Mouse (Mus musculus) C2C12 (cell line): ENCODE results near the gene H2-Aa.

Source experiments
- CEBPB ChIP-seq: IDR thresholded peaks from one replicate; pipeline ENCODE4 v1.6.1; 2011; ENCODE audit warnings: low read depth, mild to moderate bottlenecking, control low read depth, moderate library complexity
- USF1 ChIP-seq: IDR thresholded peaks from one replicate; pipeline ENCODE4 v1.6.1; 2011; ENCODE audit warnings: low read depth, mild to moderate bottlenecking, control low read depth, moderate library complexity

GRCm38 (mm10) chr17:34263068-34263467 is 24.6 kb downstream of the H2-Aa start:
- no peak for TF ChIP-seq CEBPB
- no peak for TF ChIP-seq USF1
